Comparison of ENCODE assay signal across 15 mouse cellular contexts in the genomic region with DNA sequence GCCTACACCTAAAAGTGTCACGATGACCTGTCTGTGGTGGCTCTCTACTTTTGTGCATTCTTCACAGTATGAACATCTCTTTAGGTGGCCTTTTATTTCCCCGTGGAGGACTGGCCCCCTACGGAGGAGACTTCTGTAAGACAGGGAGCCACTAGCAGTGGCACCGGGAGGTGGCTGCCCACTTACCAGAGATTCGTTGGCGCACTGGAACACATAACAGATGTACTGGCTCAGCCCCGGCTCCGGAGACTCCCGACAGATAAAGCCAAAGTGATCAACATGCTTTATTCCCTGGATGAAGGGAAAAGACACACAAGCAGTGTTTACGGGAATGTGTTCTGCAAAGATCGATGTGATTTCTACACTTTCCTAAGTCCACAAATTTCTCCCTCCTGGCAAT.
DNase-seq lines count a peak whose midpoint lies in the region; ATAC-seq and TF ChIP-seq lines count a peak whose summit lies in the region.
"Had no signal": no experiment of that assay in that cellular context is flagged by ENCODE, and none has a peak within 500 bp of the region (broad histone marks: within the 10 kb centered on the region; RNA-seq: fewer than 3 reads in every experiment).

No protein-coding gene starts in this region.

- no peak overlapping the region for H3K4me3 ChIP-seq in intestine, embryonic 14.5 days (ENCODE audit: low read depth, low read length)
- no peak overlapping the region for H3K4me3 ChIP-seq in intestine, embryonic 15.5 days (replicated peaks)
- no peak overlapping the region for H3K4me3 ChIP-seq in cerebellum, adult 2 months (replicated peaks; ENCODE audit: insufficient read depth, low read depth, low read length)
- H3K4me3 ChIP-seq in forebrain, embryonic 13.5 days = no peak overlapping the region
- no peak overlapping the region for H3K4me3 ChIP-seq in kidney, adult 2 months (ENCODE audit: insufficient read depth, low read depth, low read length)
- H3K4me3 ChIP-seq: embryonic facial prominence, embryonic 12.5 days; lung, embryonic 15.5 days; stomach, embryonic 15.5 days had no signal

- no peak for TF ChIP-seq POLR2A in brain, embryonic 14.5 days (IDR thresholded peaks at IDR 0.05; ENCODE audit: borderline replicate concordance, extremely low read depth, insufficient read depth, insufficient read length, poor library complexity, severe bottlenecking)
- no peak for TF ChIP-seq POLR2A in cerebellum, adult 2 months (IDR thresholded peaks at IDR 0.05; ENCODE audit: borderline replicate concordance, insufficient read depth, low read length)
- no peak for TF ChIP-seq POLR2A in kidney, adult 2 months (IDR thresholded peaks at IDR 0.05; ENCODE audit: low read depth, low read length)

- no peak for TF ChIP-seq CTCF in brain, embryonic 14.5 days (IDR thresholded peaks at IDR 0.05; ENCODE audit: borderline replicate concordance, extremely low read depth, insufficient read depth, insufficient read length)
- no peak for TF ChIP-seq CTCF in cerebellum, adult 2 months (IDR thresholded peaks at IDR 0.05; ENCODE audit: borderline replicate concordance, insufficient read depth, low read depth, low read length)
- TF ChIP-seq CTCF in kidney, adult 2 months (conservative IDR thresholded peaks at IDR 0.05; ENCODE audit: insufficient read depth, insufficient read length, low read depth, low read length) = no peak

- no peak overlapping the region for H3K27ac ChIP-seq in intestine, embryonic 14.5 days (ENCODE audit: low read depth)
- H3K27ac ChIP-seq in intestine, embryonic 15.5 days = no peak overlapping the region
- H3K27ac ChIP-seq in cerebellum, adult 2 months (ENCODE audit: insufficient read depth, low read length) = no peak overlapping the region
- H3K27ac ChIP-seq in forebrain, embryonic 13.5 days = no peak overlapping the region
- H3K27ac ChIP-seq in kidney, adult 2 months (ENCODE audit: insufficient read depth, low read depth, low read length) = no peak overlapping the region
- H3K27ac ChIP-seq: embryonic facial prominence, embryonic 12.5 days; lung, embryonic 15.5 days; stomach, embryonic 15.5 days had no signal

- peak; percentile 43 for DNase-seq in intestine, embryonic 14.5 days (ENCODE audit: low spot score)
- DNase-seq in brain, embryonic 14.5 days (ENCODE audit: low read depth) = peak; percentile 35
- DNase-seq in cerebellum, adult 2 months = peak; percentile 37 to 44
- DNase-seq in kidney, adult 2 months = no peak
- no peak for DNase-seq in right cerebral cortex, postnatal 36 days (ENCODE audit: low spot score in 2 of 2)
- DNase-seq: heart, postnatal 4 days; kidney, postnatal 4 days; thymus, adult 2 months had no signal

- WGBS in intestine, embryonic 14.5 days = 64% methylated on average over 11 of the region's 11 CpGs
- WGBS in intestine, embryonic 15.5 days = 65% methylated on average over 11 of the region's 11 CpGs
- WGBS in cerebellum, adult 2 months = 11% methylated on average over 11 of the region's 11 CpGs
- WGBS in forebrain, embryonic 13.5 days = 47% methylated on average over 11 of the region's 11 CpGs
- WGBS in kidney, adult 2 months = 80% methylated on average over 11 of the region's 11 CpGs

- H3K9me3 ChIP-seq in intestine, embryonic 14.5 days (ENCODE audit: control insufficient read depth, low read length) = no peaks in the 10 kb centered on the region
- no peaks in the 10 kb centered on the region for H3K9me3 ChIP-seq in intestine, embryonic 15.5 days
- H3K9me3 ChIP-seq in forebrain, embryonic 13.5 days (replicated peaks) = no peaks in the 10 kb centered on the region
- H3K9me3 ChIP-seq: embryonic facial prominence, embryonic 12.5 days; lung, embryonic 15.5 days; stomach, embryonic 15.5 days had no signal

- no peaks in the 10 kb centered on the region for H3K27me3 ChIP-seq in intestine, embryonic 14.5 days (replicated peaks; ENCODE audit: control insufficient read depth, insufficient read depth, low read length)
- H3K27me3 ChIP-seq in intestine, embryonic 15.5 days (replicated peaks) = no peaks in the 10 kb centered on the region
- no peaks in the 10 kb centered on the region for H3K27me3 ChIP-seq in cerebellum, adult 2 months (ENCODE audit: control insufficient read depth, insufficient read depth, low read length)
- no peaks in the 10 kb centered on the region for H3K27me3 ChIP-seq in forebrain, embryonic 13.5 days
- no peaks in the 10 kb centered on the region for H3K27me3 ChIP-seq in kidney, adult 2 months (replicated peaks; ENCODE audit: control insufficient read depth, insufficient read depth, low read length)
- H3K27me3 ChIP-seq: embryonic facial prominence, embryonic 12.5 days; lung, embryonic 15.5 days; stomach, embryonic 15.5 days had no signal

- no peaks in the 10 kb centered on the region for H3K4me1 ChIP-seq in intestine, embryonic 14.5 days (replicated peaks; ENCODE audit: control insufficient read depth, insufficient read depth, low read length)
- H3K4me1 ChIP-seq in intestine, embryonic 15.5 days (replicated peaks) = no peaks in the 10 kb centered on the region
- H3K4me1 ChIP-seq in cerebellum, adult 2 months (ENCODE audit: control insufficient read depth, insufficient read depth, low read length) = no peaks in the 10 kb centered on the region
- H3K4me1 ChIP-seq in forebrain, embryonic 13.5 days = peaks cover 12% of the 10 kb centered on the region
- H3K4me1 ChIP-seq in kidney, adult 2 months (ENCODE audit: control insufficient read depth, insufficient read depth, low read length) = no peaks in the 10 kb centered on the region
- H3K4me1 ChIP-seq: embryonic facial prominence, embryonic 12.5 days; stomach, embryonic 15.5 days had no signal

- no peak overlapping the region for H3K9ac ChIP-seq in intestine, embryonic 14.5 days (ENCODE audit: low read length)
- no peak overlapping the region for H3K9ac ChIP-seq in intestine, embryonic 15.5 days
- no peak overlapping the region for H3K9ac ChIP-seq in forebrain, embryonic 13.5 days
- H3K9ac ChIP-seq: embryonic facial prominence, embryonic 12.5 days; lung, embryonic 15.5 days; stomach, embryonic 15.5 days had no signal

- ATAC-seq in intestine, embryonic 14.5 days (replicated peaks; ENCODE audit: low FRiP score, low TSS enrichment, low read depth) = no peak
- no peak for ATAC-seq in intestine, embryonic 15.5 days
- ATAC-seq in forebrain, embryonic 13.5 days = 0 out of 2 replicates have a peak, but pooled peaks have one; percentile 50

- no peaks in the 10 kb centered on the region for H3K36me3 ChIP-seq in intestine, embryonic 14.5 days (ENCODE audit: control insufficient read depth, insufficient read depth, low read length)
- H3K36me3 ChIP-seq in intestine, embryonic 15.5 days = no peaks in the 10 kb centered on the region
- no peaks in the 10 kb centered on the region for H3K36me3 ChIP-seq in forebrain, embryonic 13.5 days (ENCODE audit: poor library complexity, severe bottlenecking)
- no peaks in the 10 kb centered on the region for H3K36me3 ChIP-seq in kidney, adult 2 months (ENCODE audit: control insufficient read depth, insufficient read depth, low read length)
- H3K36me3 ChIP-seq: embryonic facial prominence, embryonic 12.5 days; G1E; lung, embryonic 15.5 days; stomach, embryonic 15.5 days had no signal

- no peak overlapping the region for H3K4me2 ChIP-seq in intestine, embryonic 14.5 days (ENCODE audit: low read length)
- no peak overlapping the region for H3K4me2 ChIP-seq in intestine, embryonic 15.5 days (replicated peaks)
- no peak overlapping the region for H3K4me2 ChIP-seq in forebrain, embryonic 13.5 days
- H3K4me2 ChIP-seq: embryonic facial prominence, embryonic 12.5 days; liver, embryonic 11.5 days; lung, embryonic 15.5 days; stomach, embryonic 15.5 days had no signal

Comparison
In these comparisons a context has a peak if more than half of its experiments do, and no peak if none do; other contexts are left out.
1. DNase-seq: peak in intestine, embryonic 14.5 days (single experiment), brain, embryonic 14.5 days (single experiment) and cerebellum, adult 2 months (2 of 2); none in kidney, adult 2 months (single experiment) and right cerebral cortex, postnatal 36 days (0 of 2).